ENCODE assay signal across 20 mouse cellular contexts in the genomic region with DNA sequence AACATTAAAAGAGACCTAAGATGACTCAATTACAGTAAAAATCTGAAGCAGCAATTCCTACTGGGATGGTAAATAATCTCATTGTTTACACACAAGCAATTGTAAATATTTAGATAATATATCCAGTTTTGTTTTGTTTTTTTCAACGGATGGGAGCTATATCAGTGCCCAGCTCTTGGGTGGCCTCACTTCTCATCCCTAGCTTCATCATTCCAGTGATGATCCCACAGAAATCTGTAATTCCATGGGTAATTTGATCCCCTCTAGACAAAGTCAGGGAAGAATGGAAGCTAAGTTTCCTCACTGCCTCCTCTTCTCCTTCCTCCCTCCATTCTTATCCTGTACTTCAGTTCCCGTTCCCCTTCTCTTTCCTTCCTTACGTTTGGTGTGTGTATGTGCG.
"Had no signal": no experiment of that assay in that cellular context is flagged by ENCODE, and none has a peak within 500 bp of the region (broad histone marks: within the 10 kb centered on the region; RNA-seq: fewer than 3 reads in every experiment).

No protein-coding gene starts in this region.

- H3K4me1 ChIP-seq: heart, embryonic 12.5 days; limb, embryonic 10.5 days; limb, embryonic 12.5 days had no signal

- H3K9ac ChIP-seq: heart, embryonic 12.5 days; hindbrain, embryonic 13.5 days; hindbrain, embryonic 15.5 days; limb, embryonic 12.5 days had no signal

- DNase-seq: gastrocnemius, adult 2 months; gastrocnemius, postnatal 10 days; gastrocnemius, postnatal 25 days; heart, adult 18-20 months; heart, postnatal 10 days; kidney, adult 18-20 months; kidney, adult 8-10 months; kidney, postnatal 10 days; kidney, postnatal 25 days; kidney, postnatal 4 days had no signal

- H3K4me2 ChIP-seq: heart, embryonic 12.5 days; hindbrain, embryonic 13.5 days; hindbrain, embryonic 15.5 days; limb, embryonic 12.5 days had no signal

- H3K27me3 ChIP-seq: heart, embryonic 12.5 days; hindbrain, embryonic 13.5 days; hindbrain, embryonic 15.5 days; limb, embryonic 12.5 days had no signal

- H3K4me3 ChIP-seq: gastrocnemius, adult 2 months; heart, embryonic 10.5 days; heart, embryonic 12.5 days; hindbrain, embryonic 13.5 days; hindbrain, embryonic 15.5 days; layer of hippocampus, adult 2 months; left cerebral cortex, adult 2 months; limb, embryonic 10.5 days; limb, embryonic 12.5 days had no signal

- H3K27ac ChIP-seq: gastrocnemius, adult 2 months; heart, embryonic 10.5 days; hindbrain, embryonic 13.5 days; hindbrain, embryonic 15.5 days; hindbrain, postnatal 0 days; layer of hippocampus, adult 2 months; left cerebral cortex, adult 2 months; limb, embryonic 10.5 days; limb, embryonic 12.5 days had no signal

- H3K9me3 ChIP-seq: heart, embryonic 10.5 days; heart, embryonic 12.5 days; hindbrain, embryonic 13.5 days; hindbrain, embryonic 15.5 days; limb, embryonic 10.5 days; limb, embryonic 12.5 days had no signal

- H3K36me3 ChIP-seq: heart, embryonic 10.5 days; heart, embryonic 12.5 days; hindbrain, embryonic 13.5 days; hindbrain, embryonic 15.5 days; limb, embryonic 10.5 days; limb, embryonic 12.5 days had no signal

- ATAC-seq: forebrain, embryonic 16.5 days; hindbrain, postnatal 0 days had no signal
